Mouse (Mus musculus): ENCODE data around the gene Chpf.
A peak's percentile ranks its signal among the peaks of the same experiment; 100 is the strongest.

The Chpf gene

DNA sequence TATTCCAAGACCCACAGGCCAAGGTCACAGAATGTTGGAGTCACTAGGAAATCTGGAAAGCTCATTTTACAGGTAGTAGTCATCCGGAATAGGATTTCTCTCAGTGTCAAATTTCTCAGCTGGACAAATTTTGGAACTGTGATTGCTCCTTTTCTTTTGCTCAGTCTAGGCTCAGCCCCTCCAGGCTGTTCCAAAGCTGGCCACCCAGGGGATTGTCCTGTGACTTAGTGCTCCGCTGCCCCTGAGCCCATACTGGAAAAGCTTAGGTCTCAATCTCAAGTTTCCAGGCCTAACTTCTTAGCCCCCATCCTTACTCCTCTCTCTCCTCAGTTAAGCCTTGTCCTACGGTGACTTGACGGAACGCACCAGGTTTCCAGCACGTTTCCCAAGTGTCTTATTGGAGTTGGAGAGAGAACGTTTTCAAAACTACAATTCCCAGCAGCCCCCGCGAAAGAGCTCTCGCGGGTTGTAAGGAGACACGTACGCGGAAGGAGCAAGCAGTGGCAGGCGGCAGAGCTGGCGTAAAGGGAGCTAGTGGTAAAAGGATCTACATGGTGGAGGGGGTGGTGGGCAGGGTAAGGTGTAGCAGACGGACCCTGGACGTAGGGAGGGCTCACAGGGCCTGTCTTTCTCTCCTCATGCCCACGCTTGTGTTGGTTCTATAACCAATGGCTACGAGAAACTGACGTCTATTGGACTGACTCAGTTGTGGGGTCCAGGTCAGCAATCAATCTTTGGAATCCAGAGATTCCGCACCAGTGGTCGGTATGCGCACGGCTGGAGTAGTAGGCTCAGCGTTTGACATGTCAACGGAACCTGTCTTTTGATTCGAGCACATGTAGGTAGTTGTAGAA lies 43.4 kb downstream of the Chpf start, which contains the start of gene Gmppa:
TSS of gene Gmppa (plus strand) at position 456 of the 854 bp plus-strand sequence.
- peak; percentile 91 for DNase-seq

DNA sequence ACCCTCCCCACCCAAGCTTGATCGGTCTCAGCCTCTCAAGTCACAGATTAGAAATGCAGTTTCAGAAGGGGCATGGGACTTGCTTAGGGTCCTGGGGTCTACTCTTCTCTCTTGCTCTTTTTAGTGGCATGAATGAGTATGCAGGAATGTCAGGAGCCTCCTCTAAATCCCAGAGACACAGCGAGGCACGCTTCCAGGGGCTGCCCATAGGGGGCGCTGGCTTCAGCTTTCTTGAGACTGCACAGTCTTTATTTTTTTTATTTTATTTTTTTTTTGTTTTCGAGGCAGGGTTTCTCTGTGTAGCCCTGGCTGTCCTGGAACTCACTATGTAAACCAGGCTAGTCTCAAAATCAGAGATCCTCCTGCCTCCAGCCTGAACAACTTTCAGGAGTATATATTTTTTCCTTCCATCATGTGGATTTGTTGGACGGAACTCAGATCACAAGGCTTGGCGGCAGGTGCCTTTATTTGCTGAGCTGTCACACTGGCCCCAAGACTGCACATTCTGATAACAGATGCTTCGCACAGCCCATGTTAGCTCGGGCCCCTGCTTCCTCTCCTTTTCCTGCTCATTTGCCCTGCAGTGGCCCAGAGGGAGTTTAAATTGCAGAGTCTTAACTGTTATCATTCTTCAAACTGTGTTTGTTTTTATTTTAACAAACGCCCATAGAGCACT lies 53.2 kb downstream of the Chpf start:
- peak; percentile 69 for DNase-seq

Measured in retina, postnatal 1 day (tissue).